Mouse (Mus musculus): ENCODE results near the gene Os9.
"Not testable (repeated sequence)": the region's sequence is repeated elsewhere in the genome, so short reads cannot be mapped to it uniquely, and the experiment has no call there.

Gene Os9

GRCm38 (mm10) chr10:127080901-127081780 lies 39.8 kb downstream of the Os9 start:
- DNase-seq (ENCODE audit: low spot score) = no peak

GRCm38 (mm10) chr10:127079665-127080391 lies 41.1 kb downstream of the Os9 start:
- no peak for DNase-seq (ENCODE audit: low spot score)

GRCm38 (mm10) chr10:127078677-127079575 lies 42.0 kb downstream of the Os9 start:
- DNase-seq (ENCODE audit: low spot score) = no peak

DNA sequence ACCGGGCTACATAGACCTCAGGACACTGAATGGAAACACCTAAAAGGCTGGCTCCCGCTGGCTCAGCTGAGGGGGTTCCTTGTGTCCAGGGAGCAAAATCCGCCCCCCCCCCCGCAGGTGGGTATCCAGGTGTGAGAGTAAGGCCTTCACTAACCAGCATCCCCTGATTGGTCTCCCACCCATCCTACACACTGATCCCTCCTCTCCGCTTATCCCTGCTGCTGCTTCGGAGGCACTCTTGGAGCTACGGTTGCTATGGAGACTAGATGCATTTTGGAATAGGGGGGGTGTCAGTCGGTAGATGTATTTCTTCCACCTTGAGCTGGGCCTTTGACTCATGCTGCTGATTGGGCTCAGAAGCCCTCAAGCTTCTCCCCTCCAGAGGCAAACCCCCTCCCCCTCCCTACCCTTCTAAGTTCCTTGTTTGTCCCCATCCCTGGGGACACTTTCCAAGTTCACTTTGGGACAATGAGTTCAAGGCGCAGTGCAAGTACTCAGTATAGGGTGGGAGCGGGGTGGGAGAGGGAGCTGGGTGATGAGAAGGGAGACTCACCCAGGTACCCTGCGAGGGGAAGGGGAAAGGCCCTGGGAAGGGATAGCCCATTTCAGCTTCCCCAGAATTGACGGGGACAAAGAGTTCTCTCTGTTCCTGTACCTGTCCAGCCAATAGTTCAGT lies 42.8 kb downstream of the Os9 start:
- no peak for DNase-seq (ENCODE audit: low spot score)

GRCm38 (mm10) chr10:127077515-127077914 lies 43.4 kb downstream of the Os9 start:
- DNase-seq (ENCODE audit: low spot score) = no peak

- no peak for DNase-seq (ENCODE audit: low spot score)
Measured at GRCm38 (mm10) chr10:127076082-127076481, 44.8 kb downstream of the Os9 start.

DNA sequence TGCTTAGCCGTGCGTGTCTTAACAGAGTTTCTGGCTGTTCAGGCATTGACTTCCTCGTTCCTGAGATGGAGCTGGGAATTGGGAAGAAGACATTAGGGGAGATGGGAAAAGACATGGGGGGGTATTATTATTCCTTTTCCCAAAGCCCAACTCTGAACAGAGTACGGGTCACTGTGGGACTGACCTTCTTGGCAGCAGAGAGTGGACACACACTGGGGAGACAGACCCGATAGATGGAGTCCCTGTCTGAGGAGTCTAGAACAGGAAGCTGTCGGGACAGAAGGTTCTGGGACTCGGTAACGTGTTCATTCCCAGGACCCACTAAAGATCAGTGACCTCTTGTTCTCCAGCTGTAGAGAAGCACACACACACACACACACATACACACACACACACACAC lies 45.3 kb downstream of the Os9 start:
- no peak for DNase-seq (ENCODE audit: low spot score)

GRCm38 (mm10) chr10:127075080-127075479 lies 45.9 kb downstream of the Os9 start, which contains the start of gene Agap2:
Agap2 (plus strand) TSS chr10:127075284.
- DNase-seq (ENCODE audit: low spot score) = no peak

DNA sequence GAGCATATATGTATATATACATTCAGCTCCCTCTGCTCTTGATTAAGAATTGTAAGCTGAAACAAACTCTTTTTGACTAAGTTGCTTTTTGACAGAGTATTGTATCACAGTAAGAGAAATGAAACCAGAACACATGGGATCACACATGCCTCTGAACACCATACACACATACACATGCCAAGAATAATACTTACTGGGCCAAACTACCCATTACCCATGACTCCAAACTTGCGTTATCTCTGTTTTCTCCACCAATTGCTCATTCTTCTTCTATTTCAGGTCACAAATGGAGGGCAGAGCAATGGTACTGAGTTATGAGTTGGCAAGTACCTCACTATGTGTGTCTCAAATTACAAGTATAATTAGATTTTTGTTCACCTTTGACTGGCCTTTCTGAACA lies 47.0 kb downstream of the Os9 start:
- no peak for DNase-seq (ENCODE audit: low spot score)

- not testable (repeated sequence) for DNase-seq (ENCODE audit: low spot score)
Measured at GRCm38 (mm10) chr10:127072969-127073368, 48.0 kb downstream of the Os9 start.

GRCm38 (mm10) chr10:127072270-127072669 lies 48.7 kb downstream of the Os9 start:
- DNase-seq (ENCODE audit: low spot score) = not testable (repeated sequence)

GRCm38 (mm10) chr10:127071203-127071602 lies 49.7 kb downstream of the Os9 start:
- no peak for DNase-seq (ENCODE audit: low spot score)

- peak; percentile 74 for DNase-seq (ENCODE audit: low spot score)
Measured at GRCm38 (mm10) chr10:127070190-127071121, 50.5 kb downstream of the Os9 start, which contains the start of gene Tspan31. Tspan31 (minus strand) TSS chr10:127070264.

GRCm38 (mm10) chr10:127069281-127070189 lies 51.4 kb downstream of the Os9 start:
- no peak for DNase-seq (ENCODE audit: low spot score)

DNA sequence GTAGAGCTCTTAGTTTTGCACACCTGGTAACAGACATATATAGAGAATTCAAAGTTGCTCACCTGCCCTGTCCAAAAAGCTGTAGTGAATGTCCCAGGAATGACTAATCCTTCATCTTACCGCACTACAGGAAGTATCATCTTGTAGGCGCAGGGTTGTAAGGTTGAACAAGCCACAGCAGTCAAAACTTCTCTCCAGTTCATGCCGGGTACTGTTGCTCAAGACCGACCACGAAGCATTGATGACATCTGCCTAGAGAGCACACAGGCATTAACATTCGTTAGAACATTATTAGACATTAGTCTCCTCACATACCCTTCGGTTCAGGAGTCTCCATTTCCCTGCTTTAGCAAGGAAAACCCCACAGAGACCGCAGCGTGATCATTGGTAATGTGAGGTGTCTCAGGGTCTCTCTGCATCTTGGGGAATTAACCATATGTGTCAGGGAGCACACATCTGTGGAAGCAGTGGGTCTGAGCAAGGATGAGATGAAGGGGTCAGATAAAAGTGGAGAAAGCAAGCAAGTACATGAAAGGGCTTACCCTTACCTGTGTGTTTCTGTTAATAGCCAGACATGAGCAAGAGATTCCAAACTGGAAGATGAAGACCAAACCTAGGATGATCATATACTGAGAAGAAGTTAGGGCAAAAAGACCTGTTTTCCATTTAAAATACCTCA lies 52.4 kb downstream of the Os9 start:
- DNase-seq (ENCODE audit: low spot score) = no peak

DNA sequence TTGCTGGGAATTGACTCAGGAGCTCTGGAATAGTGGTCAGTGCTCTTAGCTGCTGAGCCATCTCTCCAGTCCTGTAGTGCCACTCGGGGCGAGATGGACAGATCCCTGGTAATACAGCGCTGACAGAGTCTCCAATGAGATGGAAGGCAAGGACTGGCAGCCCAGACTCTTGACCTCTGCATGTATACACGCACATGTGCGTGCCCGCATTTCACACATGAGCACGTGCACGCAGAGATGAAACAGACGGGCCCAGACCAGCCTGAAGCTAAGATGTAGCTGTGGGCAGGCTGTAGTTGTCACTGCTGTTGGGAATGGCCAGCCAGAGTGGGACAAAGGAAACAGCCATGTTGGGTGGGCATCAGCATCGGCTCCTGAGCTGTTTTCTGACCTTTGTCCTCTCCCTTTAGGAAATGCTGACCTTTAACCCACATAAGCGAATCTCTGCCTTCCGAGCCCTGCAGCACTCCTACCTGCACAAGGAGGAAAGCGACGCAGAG lies 54.4 kb downstream of the Os9 start:
- no peak for DNase-seq (ENCODE audit: low spot score)

DNA sequence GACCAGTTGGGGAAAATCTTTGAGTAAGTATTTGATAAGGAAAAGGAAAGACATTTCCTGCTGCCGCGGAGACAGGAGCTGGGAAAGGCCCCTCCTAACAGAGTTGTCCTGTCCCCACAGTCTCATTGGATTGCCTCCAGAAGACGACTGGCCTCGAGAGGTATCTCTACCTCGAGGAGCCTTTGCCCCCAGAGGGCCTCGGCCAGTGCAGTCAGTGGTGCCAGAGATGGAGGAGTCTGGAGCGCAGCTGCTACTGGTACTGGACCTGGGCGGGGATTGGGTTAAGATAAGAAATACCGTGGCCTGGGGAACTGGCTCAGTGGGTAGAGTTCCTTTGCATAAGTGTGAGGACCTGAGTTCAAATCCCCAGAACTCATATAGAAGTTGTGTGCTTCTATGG lies 55.0 kb downstream of the Os9 start:
- DNase-seq (ENCODE audit: low spot score) = no peak

Data from urinary bladder, postnatal 25 days (tissue).